Comparison of ENCODE assay signal across 21 mouse cellular contexts in genomic region chr10:41675842-41676571, GRCm38 (mm10). TPM values are rescaled to one million over a fixed set of nuclear protein-coding genes. Genes with fewer than 3 reads are reported as not detected.
A peak's percentile ranks its signal among the peaks of the same experiment; 100 is the strongest.
DNase-seq lines count a peak whose midpoint lies in the region; ATAC-seq and TF ChIP-seq lines count a peak whose summit lies in the region.
"Had no signal": no experiment of that assay in that cellular context is flagged by ENCODE, and none has a peak within 500 bp of the region (broad histone marks: within the 10 kb centered on the region; RNA-seq: fewer than 3 reads in every experiment).

No protein-coding gene starts in this region.

- peak; percentile 56 for DNase-seq in heart, adult 11 months
- no peak for DNase-seq in heart, adult 8-10 months (ENCODE audit: low spot score)
- peak; percentile 57 for DNase-seq in lung, embryonic 14.5 days
- DNase-seq in lung, adult 18-20 months: no peak
- peak; percentile 22 for DNase-seq in lung, postnatal 0 days (ENCODE audit: low spot score)
- peak; percentile 37 to 52 for DNase-seq in lung, postnatal 4 days
- no peak for DNase-seq in gastrocnemius, adult 2 months
- DNase-seq: adrenal gland, postnatal 14 days; cerebellum, adult 11-12 months; cerebellum, postnatal 25 days; gastrocnemius, postnatal 10 days; heart, adult 2 months had no signal

- H3K9ac ChIP-seq in lung, embryonic 14.5 days: no peak overlapping the region
- no peak overlapping the region for H3K9ac ChIP-seq in lung, postnatal 0 days (replicated peaks; ENCODE audit: low read depth)
- H3K9ac ChIP-seq in neural tube, embryonic 15.5 days (replicated peaks): no peak overlapping the region
- H3K9ac ChIP-seq: embryonic facial prominence, embryonic 15.5 days; heart, embryonic 12.5 days; hindbrain, embryonic 15.5 days had no signal

- 48% methylated on average over 6 of the region's 6 CpGs for WGBS in lung, embryonic 14.5 days
- 60% methylated on average over 6 of the region's 6 CpGs for WGBS in lung, postnatal 0 days
- 94% methylated on average over 6 of the region's 6 CpGs for WGBS in neural tube, embryonic 15.5 days

- H3K27me3 ChIP-seq in lung, embryonic 14.5 days (ENCODE audit: insufficient read depth, low read length): no peaks in the 10 kb centered on the region
- no peaks in the 10 kb centered on the region for H3K27me3 ChIP-seq in lung, postnatal 0 days (replicated peaks; ENCODE audit: insufficient read depth, low read length)
- no peaks in the 10 kb centered on the region for H3K27me3 ChIP-seq in neural tube, embryonic 15.5 days (replicated peaks)
- H3K27me3 ChIP-seq: embryonic facial prominence, embryonic 15.5 days; heart, embryonic 12.5 days; hindbrain, embryonic 15.5 days had no signal

- 0 out of 2 replicates have a peak overlapping the region, but pooled peaks have one; percentile 24 for H3K27ac ChIP-seq in lung, embryonic 14.5 days (ENCODE audit: low read depth)
- no peak overlapping the region for H3K27ac ChIP-seq in lung, postnatal 0 days (ENCODE audit: low read length)
- H3K27ac ChIP-seq in neural tube, embryonic 15.5 days (replicated peaks): no peak overlapping the region
- H3K27ac ChIP-seq in gastrocnemius, adult 2 months: no peak overlapping the region
- H3K27ac ChIP-seq: embryonic facial prominence, embryonic 15.5 days; forebrain, embryonic 10.5 days; heart, adult 2 months; hindbrain, embryonic 15.5 days had no signal

- TF ChIP-seq CTCF in lung, embryonic 14.5 days (IDR thresholded peaks at IDR 0.05; ENCODE audit: low read depth): no peak
- no peak for TF ChIP-seq CTCF in lung, postnatal 0 days (IDR thresholded peaks at IDR 0.05)
- no peak for TF ChIP-seq CTCF in gastrocnemius, adult 2 months (IDR thresholded peaks at IDR 0.05)

- TF ChIP-seq EP300 in lung, postnatal 0 days (IDR thresholded peaks at IDR 0.05): no peak

- no peak overlapping the region for H3K4me3 ChIP-seq in lung, embryonic 14.5 days (ENCODE audit: low read depth, low read length)
- no peak overlapping the region for H3K4me3 ChIP-seq in lung, postnatal 0 days (ENCODE audit: low read depth, low read length)
- no peak overlapping the region for H3K4me3 ChIP-seq in neural tube, embryonic 15.5 days (replicated peaks)
- H3K4me3 ChIP-seq in gastrocnemius, adult 2 months: no peak overlapping the region
- H3K4me3 ChIP-seq: embryonic facial prominence, embryonic 15.5 days; erythroblast, embryonic 14.5 days; forebrain, embryonic 10.5 days; heart, adult 2 months; heart, embryonic 12.5 days; hindbrain, embryonic 10.5 days; hindbrain, embryonic 15.5 days had no signal

- peaks cover 6% of the 10 kb centered on the region; the same call in 1 of the 2 replicates for H3K4me1 ChIP-seq in lung, embryonic 14.5 days (ENCODE audit: insufficient read depth)
- H3K4me1 ChIP-seq in lung, postnatal 0 days (ENCODE audit: insufficient read depth, low read depth, low read length): no peaks in the 10 kb centered on the region
- H3K4me1 ChIP-seq in neural tube, embryonic 15.5 days: peaks cover 8% of the 10 kb centered on the region

- ATAC-seq in lung, embryonic 14.5 days (ENCODE audit: insufficient read depth): peak; percentile 43
- ATAC-seq in lung, postnatal 0 days: peak; percentile 37
- no peak for ATAC-seq in neural tube, embryonic 15.5 days (ENCODE audit: low FRiP score)
- ATAC-seq: forebrain, embryonic 14.5 days had no signal

- no peaks in the 10 kb centered on the region for H3K36me3 ChIP-seq in lung, embryonic 14.5 days (ENCODE audit: insufficient read depth)
- no peaks in the 10 kb centered on the region for H3K36me3 ChIP-seq in lung, postnatal 0 days (ENCODE audit: insufficient read depth, low read length)
- no peaks in the 10 kb centered on the region for H3K36me3 ChIP-seq in neural tube, embryonic 15.5 days
- H3K36me3 ChIP-seq: embryonic facial prominence, embryonic 15.5 days; forebrain, embryonic 10.5 days; heart, embryonic 12.5 days; hindbrain, embryonic 10.5 days; hindbrain, embryonic 15.5 days had no signal

- H3K9me3 ChIP-seq in lung, embryonic 14.5 days (ENCODE audit: low read depth, low read length): no peaks in the 10 kb centered on the region
- no peaks in the 10 kb centered on the region for H3K9me3 ChIP-seq in lung, postnatal 0 days (ENCODE audit: low read length)
- no peaks in the 10 kb centered on the region for H3K9me3 ChIP-seq in neural tube, embryonic 15.5 days (replicated peaks)
- H3K9me3 ChIP-seq: embryonic facial prominence, embryonic 15.5 days; forebrain, embryonic 10.5 days; heart, embryonic 12.5 days; hindbrain, embryonic 10.5 days; hindbrain, embryonic 15.5 days had no signal

- intact Hi-C loops in gastrocnemius, adult 2 months (cut with DNase I): loop anchor here (5.0 kb wide), 1 partner anchor 69 kb away; no protein-coding TSS in a partner anchor

- H3K4me2 ChIP-seq in lung, embryonic 14.5 days: no peak overlapping the region
- H3K4me2 ChIP-seq in lung, postnatal 0 days (replicated peaks; ENCODE audit: low read depth, low read length): no peak overlapping the region
- H3K4me2 ChIP-seq in neural tube, embryonic 15.5 days: no peak overlapping the region
- H3K4me2 ChIP-seq: embryonic facial prominence, embryonic 15.5 days; heart, embryonic 12.5 days; hindbrain, embryonic 15.5 days had no signal

RNA-seq across cellular contexts. Expression of gene Ccdc162, which starts 40.4 kb away (rescaled TPM):
- under 1 TPM in 1 of 4 experiments, not detected in 3; 0.20 TPM for total RNA-seq in heart, adult 8-10 months (2022)
- 0.20 and 0.32 TPM in 2 replicates for polyA plus RNA-seq in lung, embryonic 14.5 days (2014; fragmentation: Nextera tagmentation; extraction: Ambion mirVana)
- 2.2 and 3.0 TPM in 2 replicates for polyA plus RNA-seq in lung, postnatal 0 days (2015; fragmentation: Nextera tagmentation; extraction: Ambion mirVana)
- polyA plus RNA-seq in neural tube, embryonic 15.5 days (2015; fragmentation: Nextera tagmentation; extraction: Ambion mirVana): 1.2 and 1.3 TPM in 2 replicates
- total RNA-seq in gastrocnemius, adult 2 months (2021): 1 to 10 TPM in 1 of 2 experiments, under 1 TPM in 1; 0.89 to 1.3 TPM
- total RNA-seq: MEL had no signal
- polyA plus RNA-seq: erythroblast, embryonic 14.5 days had no signal

Comparison
In these comparisons a context has a peak if more than half of its experiments do, and no peak if none do; other contexts are left out.
1. DNase-seq: peak in heart, adult 11 months (single experiment), lung, embryonic 14.5 days (single experiment), lung, postnatal 0 days (single experiment) and lung, postnatal 4 days (2 of 2); none in heart, adult 8-10 months (single experiment), lung, adult 18-20 months (0 of 2) and gastrocnemius, adult 2 months (single experiment).